Mouse (Mus musculus): ENCODE results near the gene Scrn1. TPM values are rescaled to one million over a fixed set of nuclear protein-coding genes. Genes with fewer than 3 reads are reported as not detected.

Scrn1 gene
- polyA plus RNA-seq, 1 experiment from 2014 or later, result 135 TPM

GRCm38 (mm10) chr6:54543646-54544045, 22.6 kb downstream of the Scrn1 start:
- Histone ChIP-seq H3K36me3 (peaks cover 13% of the 10 kb centered on the region), H3K9me3 (no peaks in the 10 kb centered on the region), H3K4me3 (no peak overlapping the region), H3K4me1 (peaks cover 29% of the 10 kb centered on the region), H3K9ac (replicated peaks) (no peak overlapping the region), H3K27ac (replicated peaks) (no peak overlapping the region), H3K27me3 (no peaks in the 10 kb centered on the region), H3K4me2 (replicated peaks) (no peak overlapping the region)
- WGBS, result 93% methylated on average over 2 of the region's 2 CpGs
- ATAC-seq (replicated peaks), result no peak

DNA sequence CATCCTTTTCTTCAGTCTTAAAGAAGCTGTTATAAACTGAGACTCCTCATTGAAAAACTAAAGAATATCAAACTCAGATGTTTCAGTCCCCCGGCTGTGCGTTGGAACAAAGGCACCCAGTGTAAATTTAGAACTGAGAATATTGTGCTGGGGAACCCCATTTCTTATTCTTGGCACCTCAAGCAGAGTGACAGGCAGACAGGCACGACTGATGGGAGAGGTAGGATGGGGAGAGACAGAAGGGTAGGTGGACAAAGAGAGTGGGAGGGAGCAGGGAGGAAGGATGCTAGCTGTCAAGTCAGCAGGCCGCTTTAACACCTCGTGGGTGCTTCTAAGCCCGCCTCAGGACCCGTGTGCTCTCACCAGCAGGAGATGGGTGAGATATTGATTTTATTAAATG, 23.5 kb downstream of the Scrn1 start:
- no peaks in the 10 kb centered on the region for H3K9me3 ChIP-seq
- H3K36me3 ChIP-seq, result peaks cover 13% of the 10 kb centered on the region
- H3K4me1 ChIP-seq, result peaks cover 29% of the 10 kb centered on the region
- no peak for ATAC-seq (replicated peaks)
- H3K9ac ChIP-seq (replicated peaks), result no peak overlapping the region
- no peak overlapping the region for H3K4me3 ChIP-seq
- H3K27ac ChIP-seq (replicated peaks), result peak overlapping the region; percentile 9
- no peak overlapping the region for H3K4me2 ChIP-seq (replicated peaks)
- 62% methylated on average over 7 of the region's 7 CpGs for WGBS
- no peaks in the 10 kb centered on the region for H3K27me3 ChIP-seq

- no peaks in the 10 kb centered on the region for H3K27me3 ChIP-seq
- no peak overlapping the region for H3K4me2 ChIP-seq (replicated peaks)
- no peak overlapping the region for H3K4me3 ChIP-seq
- H3K36me3 ChIP-seq, result peaks cover 15% of the 10 kb centered on the region
- H3K4me1 ChIP-seq, result peaks cover 30% of the 10 kb centered on the region
- ATAC-seq (replicated peaks), result no peak
- peak overlapping the region; percentile 76 for H3K27ac ChIP-seq (replicated peaks)
- H3K9me3 ChIP-seq, result no peaks in the 10 kb centered on the region
- WGBS, result 41% methylated on average over 9 of the region's 9 CpGs
- no peak overlapping the region for H3K9ac ChIP-seq (replicated peaks)
Observed at GRCm38 (mm10) chr6:54540252-54540887, 25.9 kb downstream of the Scrn1 start.

DNA sequence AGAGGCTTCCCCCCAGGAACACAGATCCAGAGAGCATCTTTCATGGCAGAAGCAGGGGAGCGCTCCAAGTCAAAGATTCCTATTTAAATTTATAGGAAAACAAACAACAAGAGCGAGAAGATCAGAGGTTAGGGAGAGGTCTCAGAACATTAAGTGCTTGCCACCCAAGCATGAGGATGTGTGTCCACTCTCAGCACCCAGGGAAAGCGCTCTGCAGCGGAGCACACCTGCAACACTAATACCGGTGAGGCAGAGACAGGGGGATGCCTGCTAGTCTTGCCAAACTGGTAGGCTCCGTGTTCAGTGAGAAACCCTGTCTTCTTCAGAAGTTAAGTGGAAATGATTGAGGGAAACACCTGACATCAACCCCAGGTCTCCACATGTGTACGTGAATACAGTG, 26.9 kb downstream of the Scrn1 start:
- no peaks in the 10 kb centered on the region for H3K27me3 ChIP-seq
- peaks cover 30% of the 10 kb centered on the region for H3K4me1 ChIP-seq
- 0 out of 2 replicates have a peak, but pooled peaks have one; percentile 6 for ATAC-seq (replicated peaks)
- H3K4me3 ChIP-seq, result no peak overlapping the region
- no peak overlapping the region for H3K9ac ChIP-seq (replicated peaks)
- H3K36me3 ChIP-seq, result peaks cover 13% of the 10 kb centered on the region
- 60% methylated on average over 7 of the region's 7 CpGs for WGBS
- H3K9me3 ChIP-seq, result no peaks in the 10 kb centered on the region
- peak overlapping the region; percentile 76 for H3K27ac ChIP-seq (replicated peaks)
- no peak overlapping the region for H3K4me2 ChIP-seq (replicated peaks)

- WGBS, result 3% methylated on average over 3 of the region's 3 CpGs
- no peak overlapping the region for H3K9ac ChIP-seq (replicated peaks)
- peak overlapping the region; percentile 76 for H3K27ac ChIP-seq (replicated peaks)
Observed at GRCm38 (mm10) chr6:54538773-54539173, 27.5 kb downstream of the Scrn1 start.

DNA sequence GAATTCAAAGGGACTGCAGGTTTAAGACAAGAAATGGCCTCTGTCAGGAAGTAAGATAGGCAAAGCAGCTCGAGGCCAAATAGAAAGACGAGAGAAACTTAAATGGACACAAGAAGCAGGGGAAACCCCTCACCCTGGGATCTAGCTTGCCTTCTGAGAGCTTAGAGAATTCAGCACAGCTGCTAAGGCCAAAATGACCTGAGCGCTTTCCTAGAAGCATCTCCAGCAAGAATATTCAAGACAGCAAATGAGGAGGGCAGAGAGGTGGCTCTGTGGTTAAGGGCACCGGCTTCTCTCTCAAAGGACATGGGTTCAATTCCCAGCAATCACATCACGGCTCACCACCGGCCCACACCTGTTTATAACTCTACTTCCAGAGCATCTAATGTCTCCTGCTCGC, 29.2 kb downstream of the Scrn1 start:
- Histone ChIP-seq H3K4me2 (replicated peaks) (no peak overlapping the region), H3K27me3 (no peaks in the 10 kb centered on the region), H3K9me3 (no peaks in the 10 kb centered on the region), H3K9ac (replicated peaks) (no peak overlapping the region), H3K27ac (replicated peaks) (no peak overlapping the region), H3K36me3 (peaks cover 6% of the 10 kb centered on the region; the same call in 1 of the 2 replicates), H3K4me1 (peaks cover 30% of the 10 kb centered on the region), H3K4me3 (no peak overlapping the region)
- no peak for ATAC-seq (replicated peaks)
- 86% methylated on average over 7 of the region's 7 CpGs for WGBS

More at GRCm38 (mm10) chr6:54538773-54539173, 27.5 kb downstream of the Scrn1 start:
- H3K9me3 ChIP-seq, result no peaks in the 10 kb centered on the region
- peaks cover 30% of the 10 kb centered on the region for H3K4me1 ChIP-seq
- peak; percentile 58 for ATAC-seq (replicated peaks)
- H3K4me2 ChIP-seq (replicated peaks), result no peak overlapping the region
- no peak overlapping the region for H3K4me3 ChIP-seq
- H3K27me3 ChIP-seq, result no peaks in the 10 kb centered on the region
- H3K36me3 ChIP-seq, result peaks cover 13% of the 10 kb centered on the region

GRCm38 (mm10) chr6:54535485-54535884, 30.8 kb downstream of the Scrn1 start:
- no peaks in the 10 kb centered on the region for H3K27me3 ChIP-seq
- no peak overlapping the region for H3K4me2 ChIP-seq (replicated peaks)
- ATAC-seq (replicated peaks), result no peak
- H3K36me3 ChIP-seq, result peaks cover 6% of the 10 kb centered on the region; the same call in 1 of the 2 replicates
- no peak overlapping the region for H3K9ac ChIP-seq (replicated peaks)
- H3K4me1 ChIP-seq, result peaks cover 37% of the 10 kb centered on the region
- H3K27ac ChIP-seq (replicated peaks), result no peak overlapping the region
- WGBS, result 91% methylated on average over 4 of the region's 4 CpGs
- H3K4me3 ChIP-seq, result no peak overlapping the region
- H3K9me3 ChIP-seq, result no peaks in the 10 kb centered on the region

- ATAC-seq (replicated peaks), result peak; percentile 75
- Histone ChIP-seq H3K27ac (replicated peaks) (peak overlapping the region; percentile 77), H3K4me1 (peaks cover 12% of the 10 kb centered on the region), H3K9me3 (no peaks in the 10 kb centered on the region), H3K36me3 (peaks cover 3% of the 10 kb centered on the region; the same call in 1 of the 2 replicates), H3K27me3 (no peaks in the 10 kb centered on the region), H3K4me3 (no peak overlapping the region), H3K9ac (replicated peaks) (no peak overlapping the region), H3K4me2 (replicated peaks) (no peak overlapping the region)
- 43% methylated on average over 8 of the region's 8 CpGs for WGBS
Observed at GRCm38 (mm10) chr6:54531048-54531481, 35.2 kb downstream of the Scrn1 start.

GRCm38 (mm10) chr6:54530182-54530581, 36.1 kb downstream of the Scrn1 start:
- no peaks in the 10 kb centered on the region for H3K9me3 ChIP-seq
- no peak for ATAC-seq (replicated peaks)
- 81% methylated on average over 2 of the region's 2 CpGs for WGBS
- H3K4me2 ChIP-seq (replicated peaks), result no peak overlapping the region
- H3K36me3 ChIP-seq, result peaks cover 7% of the 10 kb centered on the region
- peak overlapping the region; percentile 77; the same call in 1 of the 2 replicates for H3K27ac ChIP-seq (replicated peaks)
- no peak overlapping the region for H3K4me3 ChIP-seq
- H3K27me3 ChIP-seq, result no peaks in the 10 kb centered on the region
- no peak overlapping the region for H3K9ac ChIP-seq (replicated peaks)
- peaks cover 12% of the 10 kb centered on the region for H3K4me1 ChIP-seq

DNA sequence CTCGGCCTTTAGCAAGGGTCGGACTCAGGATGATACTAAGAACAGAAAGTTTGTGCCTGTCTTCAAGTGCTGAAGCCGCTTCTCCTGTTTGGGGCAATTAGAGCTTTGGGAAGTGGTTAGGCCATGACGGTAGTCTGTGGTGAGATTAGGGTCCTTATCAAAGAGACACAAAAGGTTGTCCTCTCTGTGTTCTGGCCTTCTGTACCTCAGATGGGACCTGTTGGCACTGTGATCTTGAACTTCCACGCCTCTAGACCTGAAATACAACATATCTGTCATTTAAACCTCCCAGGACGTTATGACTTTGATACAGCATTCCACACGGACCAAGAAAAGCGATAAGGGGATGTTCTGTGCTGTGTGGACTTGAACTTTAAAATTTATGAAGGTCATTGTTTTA, 37.6 kb downstream of the Scrn1 start:
- no peaks in the 10 kb centered on the region for H3K27me3 ChIP-seq
- H3K4me3 ChIP-seq, result no peak overlapping the region
- peaks cover 12% of the 10 kb centered on the region for H3K4me1 ChIP-seq
- no peak for ATAC-seq (replicated peaks)
- H3K27ac ChIP-seq (replicated peaks), result no peak overlapping the region
- H3K9me3 ChIP-seq, result no peaks in the 10 kb centered on the region
- peaks cover 15% of the 10 kb centered on the region for H3K36me3 ChIP-seq
- H3K9ac ChIP-seq (replicated peaks), result no peak overlapping the region
- H3K4me2 ChIP-seq (replicated peaks), result no peak overlapping the region
- WGBS, result 94% methylated on average over 8 of the region's 8 CpGs

DNA sequence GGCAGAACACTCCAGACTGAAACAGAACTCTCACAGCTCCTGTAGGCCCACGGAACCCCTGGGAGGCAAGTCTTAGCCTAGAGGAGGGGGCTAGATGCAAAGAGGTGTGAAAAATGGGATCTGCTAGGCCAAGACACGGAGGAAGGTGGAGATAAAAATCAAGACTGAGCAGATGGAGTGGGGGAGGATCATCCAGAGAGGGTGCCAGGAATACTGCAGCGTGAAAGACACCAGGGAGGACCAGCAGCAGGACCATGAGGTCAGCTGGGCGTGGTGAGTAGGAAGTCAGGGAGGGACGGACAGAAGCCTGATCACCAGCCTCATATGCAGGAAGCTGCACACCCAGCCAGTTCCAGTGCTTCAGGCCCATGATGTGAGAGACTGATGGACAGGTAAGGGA, 47.5 kb downstream of the Scrn1 start:
- H3K27ac ChIP-seq (replicated peaks), result no peak overlapping the region
- ATAC-seq (replicated peaks), result no peak

GRCm38 (mm10) chr6:54516512-54517134, 49.7 kb downstream of the Scrn1 start:
- WGBS, result 86% methylated on average over 2 of the region's 2 CpGs
- H3K9me3 ChIP-seq, result no peaks in the 10 kb centered on the region
- H3K9ac ChIP-seq (replicated peaks), result no peak overlapping the region
- no peaks in the 10 kb centered on the region for H3K27me3 ChIP-seq
- H3K27ac ChIP-seq (replicated peaks), result no peak overlapping the region
- 0 out of 2 replicates have a peak, but pooled peaks cover 2% of the 10 kb centered on the region for H3K4me1 ChIP-seq
- no peak overlapping the region for H3K4me3 ChIP-seq
- peaks cover 52% of the 10 kb centered on the region for H3K36me3 ChIP-seq
- no peak overlapping the region for H3K4me2 ChIP-seq (replicated peaks)
- ATAC-seq (replicated peaks), result no peak; the same call in 1 of the 2 replicates

More for the DNA sequence above, 47.5 kb downstream of the Scrn1 start:
- Histone ChIP-seq H3K4me1 (0 out of 2 replicates have a peak, but pooled peaks cover 2% of the 10 kb centered on the region), H3K9ac (replicated peaks) (no peak overlapping the region), H3K27me3 (no peaks in the 10 kb centered on the region), H3K4me3 (no peak overlapping the region), H3K9me3 (no peaks in the 10 kb centered on the region), H3K4me2 (replicated peaks) (no peak overlapping the region), H3K36me3 (peaks cover 57% of the 10 kb centered on the region)
- WGBS, result 74% methylated on average over 5 of the region's 5 CpGs
